Mouse (Mus musculus): ENCODE data around the gene Sdf4.

The Sdf4 gene

DNA sequence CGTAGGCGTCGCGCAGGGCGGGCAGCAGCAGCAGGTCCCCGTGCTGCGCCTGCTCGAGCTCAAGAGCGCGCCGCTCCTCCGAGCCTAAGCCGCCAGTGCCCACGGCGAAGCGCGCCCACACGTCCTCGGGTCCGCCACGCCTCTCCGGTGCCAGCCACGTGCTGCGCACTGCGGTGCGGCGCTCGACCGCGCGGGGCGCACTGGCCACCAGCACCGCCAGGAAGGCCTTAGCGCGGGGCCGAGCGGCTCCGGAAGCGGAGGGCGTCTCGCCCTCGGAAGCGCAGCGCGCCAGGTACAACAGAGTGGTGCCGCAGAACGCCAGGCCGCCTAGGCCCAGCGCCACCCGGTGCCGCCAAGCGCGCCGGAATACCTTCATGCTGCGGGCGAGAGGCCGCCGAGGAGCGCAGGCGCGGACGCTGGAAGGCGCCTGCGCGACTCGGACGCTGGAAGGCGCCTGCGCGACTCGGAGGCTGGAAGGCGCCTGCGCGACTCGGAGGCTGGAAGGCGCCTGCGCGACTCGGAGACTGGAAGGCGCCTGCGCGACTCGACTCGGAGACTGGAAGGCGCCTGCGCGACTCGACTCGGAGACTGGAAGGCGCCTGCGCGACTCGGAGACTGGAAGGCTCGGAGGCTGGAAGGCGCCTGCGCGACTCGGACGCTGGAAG lies at the start of gene Sdf4, which contains the start of gene B3galt6:
Gene Sdf4, plus strand, starts transcription at position 632 of the 665 bp plus-strand sequence.
Gene B3galt6, minus strand, starts transcription at position 409 of the 665 bp plus-strand sequence.
- DNase-seq (ENCODE audit: low read depth in 1 of 2, low spot score in 2 of 2), result peak; percentile 70 to 82

DNA sequence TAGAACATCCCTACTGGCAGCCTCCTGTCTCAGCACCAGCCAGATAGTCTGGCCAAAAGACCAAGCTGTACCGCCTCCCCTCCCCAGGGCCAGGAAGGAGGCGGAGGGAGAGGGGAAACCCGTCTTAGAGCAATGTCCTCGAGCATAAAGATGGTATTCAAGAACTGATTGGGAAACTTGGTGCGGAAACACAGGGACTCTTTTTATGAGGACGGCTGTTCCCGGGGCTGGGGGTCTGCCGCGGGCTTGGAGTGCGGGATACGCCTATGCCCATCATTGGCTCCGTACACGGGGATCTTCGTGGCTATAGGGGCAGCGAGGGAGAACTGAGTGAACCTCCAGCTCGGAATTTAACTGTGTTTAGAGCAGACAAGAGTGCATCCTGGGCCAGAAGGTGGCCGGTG lies 49.6 kb upstream of the Sdf4 start:
- no peak for DNase-seq (ENCODE audit: low read depth in 1 of 2, low spot score in 2 of 2)

GRCm38 (mm10) chr4:155943534-155944249 lies 49.0 kb upstream of the Sdf4 start, which contains the start of gene Ube2j2:
Gene Ube2j2, plus strand, starts transcription at chr4:155943831.
- peak; percentile 84 to 91 for DNase-seq (ENCODE audit: low read depth in 1 of 2, low spot score in 2 of 2)

GRCm38 (mm10) chr4:155944271-155944670 lies 48.4 kb upstream of the Sdf4 start:
- no peak for DNase-seq (ENCODE audit: low read depth in 1 of 2, low spot score in 2 of 2)

DNA sequence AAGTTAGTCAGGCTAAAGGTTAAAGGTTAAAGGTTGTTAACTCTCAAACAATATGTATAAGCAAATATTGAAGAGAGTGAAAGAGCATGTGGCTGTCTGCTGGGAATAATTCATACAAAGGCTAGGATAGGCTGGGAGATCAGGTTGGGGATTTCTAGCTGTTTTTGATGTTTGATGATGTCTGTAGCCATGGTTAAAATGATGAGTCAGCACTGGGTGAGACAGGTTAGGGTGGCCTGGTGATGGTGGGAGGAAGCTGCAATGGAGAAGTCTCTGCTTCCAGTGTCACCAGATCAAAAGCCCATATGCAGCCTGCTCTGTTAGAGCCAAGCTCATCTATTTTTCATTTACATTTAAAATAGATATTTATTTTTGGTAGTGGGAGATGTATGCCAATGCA lies 45.6 kb upstream of the Sdf4 start:
- no peak for DNase-seq (ENCODE audit: low read depth in 1 of 2, low spot score in 2 of 2)

- no peak for DNase-seq (ENCODE audit: low read depth in 1 of 2, low spot score in 2 of 2)
These were observed 37.2 kb upstream of the Sdf4 start for GRCm38 (mm10) chr4:155955491-155955890.

DNA sequence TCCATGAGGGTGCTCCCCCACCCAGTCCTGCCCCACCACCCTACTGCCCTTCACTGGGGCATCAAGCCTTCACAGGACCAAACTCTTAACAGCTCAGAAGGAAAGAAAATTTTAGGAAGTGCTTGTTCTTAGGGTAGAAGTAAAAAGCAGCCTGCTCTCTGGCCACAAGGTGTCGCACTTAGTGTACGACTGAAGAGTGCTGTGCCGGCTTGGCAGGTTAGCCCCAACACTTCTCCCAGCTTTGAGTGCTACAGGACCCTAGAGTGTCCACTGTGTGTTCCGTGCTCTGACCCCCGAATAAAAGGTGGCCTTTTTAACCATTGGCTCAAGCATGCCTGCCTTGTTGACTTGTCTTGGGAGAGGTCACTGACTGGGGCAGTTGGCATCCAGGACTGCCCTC lies 33.4 kb upstream of the Sdf4 start:
- peak in 1 of 2 experiments; percentile 51 for DNase-seq (ENCODE audit: low read depth in 1 of 2, low spot score in 2 of 2)

DNA sequence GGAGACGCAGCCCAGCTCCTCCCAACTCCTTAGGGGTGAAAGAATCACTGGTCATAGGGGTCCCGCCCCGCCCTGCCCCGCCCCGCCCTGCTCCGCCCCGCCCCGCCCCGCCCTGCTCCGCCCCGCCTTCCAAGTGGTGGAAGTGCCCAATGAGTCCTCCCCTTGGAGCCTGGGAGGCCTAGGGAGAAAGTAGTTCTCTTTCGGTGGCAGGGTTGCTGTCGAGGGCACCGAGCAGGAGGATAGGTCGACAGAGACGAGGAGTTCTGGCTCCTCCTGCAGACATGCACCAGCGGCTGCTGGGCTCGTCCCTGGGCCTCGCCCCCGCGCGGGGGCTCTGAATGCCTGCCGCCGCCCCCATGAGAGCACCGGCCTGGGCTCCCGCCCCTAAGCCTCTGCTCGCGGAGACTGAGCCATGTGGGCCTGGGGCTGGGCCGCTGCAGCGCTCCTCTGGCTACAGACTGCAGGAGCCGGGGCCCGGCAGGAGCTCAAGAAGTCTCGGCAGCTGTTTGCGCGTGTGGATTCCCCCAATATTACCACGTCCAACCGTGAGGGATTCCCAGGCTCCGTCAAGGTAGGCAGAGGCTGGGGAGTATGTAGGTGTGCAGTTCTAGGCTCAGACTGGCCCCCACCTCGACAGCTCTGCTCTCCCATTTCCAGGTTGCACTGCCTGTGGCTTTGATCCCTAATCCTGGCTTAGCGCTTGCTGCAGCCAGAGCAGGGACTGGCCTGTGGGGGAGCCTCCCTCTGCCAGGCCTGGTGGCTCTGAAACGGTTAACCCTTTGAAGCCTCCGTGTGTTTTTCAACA lies 30.3 kb upstream of the Sdf4 start, which contains the start of gene C1qtnf12:
Gene C1qtnf12, plus strand, starts transcription at position 152 of the 805 bp plus-strand sequence.
- no peak for DNase-seq (ENCODE audit: low read depth in 1 of 2, low spot score in 2 of 2)

DNA sequence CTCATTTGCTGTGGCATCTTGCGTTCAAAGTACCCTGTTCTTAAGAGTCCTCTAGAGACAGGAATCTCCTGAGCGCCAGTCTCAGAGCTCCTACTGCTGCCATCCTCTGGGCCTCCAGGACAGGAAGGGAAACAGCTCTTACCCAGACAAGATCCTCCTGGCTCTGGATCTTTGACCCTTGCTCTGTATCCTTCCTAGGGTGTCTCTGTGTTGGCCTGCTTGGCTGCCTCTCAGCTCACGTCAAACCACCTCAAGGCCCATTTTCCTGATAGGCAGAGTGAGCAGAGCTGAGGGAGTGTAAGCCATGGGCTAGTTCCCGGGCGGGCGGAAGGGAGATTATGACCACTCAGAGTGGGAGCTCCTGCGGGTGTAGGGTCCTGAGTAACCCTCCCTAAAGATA lies 29.6 kb upstream of the Sdf4 start:
- DNase-seq (ENCODE audit: low read depth in 1 of 2, low spot score in 2 of 2), result no peak

GRCm38 (mm10) chr4:155964396-155964795 lies 28.3 kb upstream of the Sdf4 start:
- no peak for DNase-seq (ENCODE audit: low read depth in 1 of 2, low spot score in 2 of 2)

GRCm38 (mm10) chr4:155969043-155969653 lies 23.5 kb upstream of the Sdf4 start:
- no peak for DNase-seq (ENCODE audit: low read depth in 1 of 2, low spot score in 2 of 2)

- DNase-seq (ENCODE audit: low read depth in 1 of 2, low spot score in 2 of 2), result no peak
These were observed 22.4 kb upstream of the Sdf4 start for GRCm38 (mm10) chr4:155970286-155970685.

DNA sequence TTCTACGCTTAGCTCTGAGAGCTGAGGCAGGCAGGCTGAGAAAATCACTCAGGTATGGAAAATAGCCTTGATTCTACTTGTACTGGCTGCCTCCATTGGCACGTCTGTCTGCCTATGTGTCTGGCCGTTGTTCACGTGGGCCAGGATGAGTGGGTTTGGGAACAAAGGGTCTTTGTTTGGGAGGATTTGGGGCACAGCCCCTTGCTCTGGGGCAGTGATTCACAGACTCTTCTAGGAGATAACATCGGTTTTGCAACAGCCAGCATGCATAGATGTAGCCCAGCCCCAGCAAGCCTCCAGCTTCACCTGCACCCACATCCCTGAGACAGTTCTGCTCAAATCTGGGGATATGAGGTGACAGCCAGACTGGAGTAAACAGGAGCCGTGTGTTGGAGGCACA lies 20.0 kb upstream of the Sdf4 start:
- DNase-seq (ENCODE audit: low read depth in 1 of 2, low spot score in 2 of 2), result no peak

DNA sequence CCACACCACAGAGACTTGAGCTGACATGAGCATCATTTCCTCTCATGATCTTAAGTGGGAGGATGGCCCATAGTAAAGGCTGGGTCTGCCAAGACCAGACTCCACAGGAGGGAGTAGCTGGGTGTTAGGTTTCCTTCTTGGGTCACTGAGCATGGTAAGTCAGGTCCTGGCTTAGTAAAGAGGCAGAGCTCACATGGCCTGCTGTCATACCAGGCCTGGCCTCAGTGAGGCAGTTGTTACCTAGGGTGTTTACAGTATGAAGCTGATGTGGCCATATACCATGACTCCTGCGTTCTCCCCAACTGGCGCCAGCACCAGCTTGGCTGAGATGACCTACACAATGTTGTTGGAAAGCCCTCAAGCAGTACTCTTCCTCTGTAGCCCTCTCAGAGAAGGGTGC lies 19.4 kb upstream of the Sdf4 start:
- DNase-seq (ENCODE audit: low read depth in 1 of 2, low spot score in 2 of 2), result no peak

GRCm38 (mm10) chr4:155981436-155982082 lies 11.1 kb upstream of the Sdf4 start:
- no peak for DNase-seq (ENCODE audit: low read depth in 1 of 2, low spot score in 2 of 2)

- no peak for DNase-seq (ENCODE audit: low read depth in 1 of 2, low spot score in 2 of 2)
These were observed 8.9 kb upstream of the Sdf4 start for GRCm38 (mm10) chr4:155983788-155984187.

DNA sequence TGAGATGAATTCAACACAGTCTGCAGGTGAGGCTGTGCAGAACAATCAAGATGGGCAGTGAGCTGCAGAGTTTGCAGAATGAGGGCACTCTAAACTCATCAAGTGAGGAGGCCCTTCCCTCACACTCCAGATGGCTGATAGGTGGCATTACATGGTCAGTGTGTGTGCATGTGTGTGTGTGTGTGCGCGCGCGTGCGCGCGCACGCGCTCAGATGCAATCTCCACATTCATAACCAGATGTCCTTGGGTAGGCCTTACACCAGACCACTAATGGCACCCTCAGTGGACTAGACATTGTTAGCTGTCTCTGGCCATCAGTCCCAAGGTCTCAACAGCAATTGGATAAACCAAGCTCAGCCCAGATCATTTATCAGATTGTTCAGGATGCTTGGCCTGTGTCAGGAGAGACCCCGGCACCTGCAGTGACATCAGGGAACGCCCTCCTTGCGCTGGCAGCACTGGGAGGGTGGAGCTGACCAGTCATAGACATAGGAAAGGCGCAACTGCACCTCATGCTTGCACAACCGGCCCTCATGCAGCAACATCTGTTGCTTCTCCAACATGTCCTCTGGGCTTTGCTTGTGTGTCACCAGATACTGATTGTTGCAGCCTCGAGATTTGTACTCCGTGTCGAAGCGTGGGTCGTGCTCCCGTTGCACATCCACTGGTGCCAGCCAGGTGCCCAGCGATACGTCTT lies 1.3 kb upstream of the Sdf4 start:
- DNase-seq (ENCODE audit: low read depth in 1 of 2, low spot score in 2 of 2), result peak; percentile 6 to 19

DNA sequence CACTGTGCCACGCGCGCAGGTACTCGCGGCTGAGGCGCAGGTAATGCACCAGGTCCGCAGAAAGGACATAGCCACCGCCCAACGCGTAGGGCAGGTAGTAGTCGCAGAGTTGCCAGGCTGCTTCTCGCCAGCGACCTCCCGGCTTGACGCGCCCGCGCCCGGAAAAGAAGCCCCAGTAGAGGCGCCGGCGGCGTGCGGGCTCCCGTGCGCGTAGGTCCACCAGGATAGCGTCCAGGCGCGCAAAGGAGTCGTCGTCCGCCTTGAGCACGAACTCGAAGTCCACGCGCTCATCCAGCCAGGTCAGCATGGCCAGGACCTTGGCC lies 803 bp upstream of the Sdf4 start:
- DNase-seq (ENCODE audit: low read depth in 1 of 2, low spot score in 2 of 2), result no peak

GRCm38 (mm10) chr4:155992906-155993547 lies 355 bp downstream of the Sdf4 start:
- peak; percentile 88 to 96 for DNase-seq (ENCODE audit: low read depth in 1 of 2, low spot score in 2 of 2)

GRCm38 (mm10) chr4:155993606-155994005 lies 934 bp downstream of the Sdf4 start:
- no peak for DNase-seq (ENCODE audit: low read depth in 1 of 2, low spot score in 2 of 2)
